Mouse (Mus musculus): ENCODE measurements around the gene Vmp1.

Vmp1 gene

DNA sequence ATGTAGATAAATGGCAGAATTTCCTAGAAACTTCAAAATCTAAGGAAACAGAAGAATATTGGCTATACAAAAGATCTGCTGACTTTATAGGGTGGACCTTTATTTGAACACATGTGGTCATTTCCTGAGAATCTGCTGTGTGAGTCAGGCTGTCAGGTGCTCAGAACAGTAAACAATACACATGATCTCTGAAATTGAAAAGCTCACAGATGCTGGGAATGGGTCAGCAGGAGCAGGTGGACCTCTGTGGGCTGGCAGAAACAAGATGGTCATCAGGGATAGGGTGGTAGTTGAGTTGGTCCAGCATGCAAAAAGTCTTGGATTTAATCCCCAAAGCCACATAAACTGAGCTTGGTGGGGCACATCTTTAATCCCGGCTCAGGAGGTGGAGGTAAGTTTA is 85.1 kb downstream of the Vmp1 start:
- DNase-seq: no peak

GRCm38 (mm10) chr11:86598154-86598553 is 85.5 kb downstream of the Vmp1 start:
- no peak for DNase-seq

DNA sequence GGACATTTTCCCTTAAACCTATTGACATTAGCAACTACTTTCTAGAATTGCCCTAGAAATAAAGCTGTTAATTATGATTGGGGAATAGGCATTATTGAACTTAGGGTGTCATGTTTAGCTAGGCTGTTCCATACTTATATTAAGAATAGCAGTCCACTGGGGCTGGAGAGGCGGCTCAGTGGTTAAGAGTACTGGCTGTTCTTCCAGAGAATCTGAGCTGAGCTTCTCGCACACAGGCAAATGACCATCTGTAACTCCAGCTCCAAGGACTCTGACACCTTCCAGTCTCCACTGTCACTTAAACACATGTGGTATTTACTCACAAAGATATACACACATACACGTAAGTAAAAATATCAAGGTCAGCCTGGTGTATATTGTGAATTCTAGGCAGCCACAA is 86.7 kb downstream of the Vmp1 start:
- no peak for DNase-seq

DNA sequence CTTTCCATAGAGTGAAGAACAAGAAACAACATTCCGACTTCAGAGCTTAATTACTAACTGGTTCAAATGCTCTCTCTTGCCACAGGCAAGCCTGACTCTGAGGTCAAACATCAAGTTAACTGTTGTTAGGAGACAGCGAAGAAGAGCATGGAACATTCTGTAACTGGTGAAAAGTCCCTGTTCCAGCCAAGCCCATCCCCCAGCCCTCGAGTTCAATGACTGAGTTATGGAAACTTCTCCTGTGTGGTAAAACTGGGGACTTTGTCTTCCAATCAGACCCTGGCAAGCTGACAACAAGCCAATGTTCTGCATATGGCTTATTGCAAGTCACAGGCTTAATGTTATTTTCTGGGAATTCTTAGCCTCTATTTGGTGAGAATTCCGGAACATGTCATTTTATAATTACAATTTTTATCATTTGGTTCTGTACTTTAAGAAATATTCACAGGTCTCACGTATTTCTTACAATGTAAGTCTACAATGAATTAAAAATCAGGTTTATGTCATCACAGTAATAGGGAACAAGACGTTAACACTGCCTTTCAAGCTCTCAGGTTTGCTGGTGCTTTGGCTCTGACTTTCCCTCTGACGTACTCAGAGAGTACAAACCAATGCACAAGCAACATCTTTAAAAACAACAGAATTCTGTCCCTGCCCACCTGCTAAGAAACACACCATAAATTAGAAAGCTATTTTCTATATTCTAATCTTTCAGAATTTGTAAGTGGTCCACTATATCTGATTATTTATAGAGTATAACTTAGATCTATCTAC is 87.3 kb downstream of the Vmp1 start:
- DNase-seq: no peak

DNA sequence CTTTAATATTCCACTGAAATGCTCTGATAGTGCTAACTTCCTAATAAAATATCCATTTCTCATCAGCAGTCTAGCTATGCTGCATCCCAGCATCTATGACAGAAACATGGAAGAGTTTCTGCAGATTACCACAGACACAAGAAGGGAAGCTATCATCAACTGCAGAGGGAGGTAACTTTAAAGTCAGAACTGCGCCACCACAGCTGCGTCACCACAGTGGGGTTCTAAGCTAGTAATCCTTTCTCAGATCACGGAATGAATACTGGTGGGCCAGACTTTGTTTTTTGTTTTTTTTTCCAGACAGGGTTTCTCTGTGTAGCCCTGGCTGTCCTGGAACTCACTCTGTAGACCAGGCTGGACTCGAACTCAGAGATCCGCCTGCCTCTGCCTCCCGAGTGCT is 88.3 kb downstream of the Vmp1 start:
- no peak for DNase-seq

DNA sequence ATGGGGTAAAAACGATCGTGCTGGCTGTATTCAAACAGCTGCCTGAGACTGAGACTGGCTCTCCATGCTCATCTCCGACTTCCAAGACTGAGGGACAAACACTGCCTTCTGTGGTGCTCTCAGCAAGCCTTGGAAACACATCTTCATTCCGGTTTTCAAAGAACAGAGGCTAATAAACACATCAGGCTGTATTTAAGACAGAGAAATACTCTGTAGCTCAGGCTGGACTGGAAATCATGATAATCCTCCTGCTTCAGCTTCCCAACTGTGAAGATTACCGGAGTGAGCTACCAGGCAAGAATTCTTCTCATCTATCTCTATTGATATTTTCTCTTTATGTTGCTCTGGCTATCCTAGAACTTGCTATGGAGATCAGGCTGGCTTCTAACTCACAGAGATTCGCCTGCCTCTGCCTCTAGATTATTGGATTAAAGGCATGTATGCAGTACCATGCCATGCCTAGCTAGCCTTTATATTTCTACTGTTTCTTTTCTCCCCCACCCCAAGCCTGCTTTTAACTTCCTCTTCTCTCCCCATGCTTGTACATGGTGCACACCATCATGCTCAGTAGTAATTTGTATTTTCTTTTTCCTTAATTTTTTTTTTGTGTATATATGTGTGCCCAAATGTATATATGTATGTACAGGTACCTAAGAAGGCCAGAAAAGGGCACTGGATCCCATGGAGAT is 89.3 kb downstream of the Vmp1 start:
- DNase-seq: no peak

GRCm38 (mm10) chr11:86593443-86593842 is 90.2 kb downstream of the Vmp1 start:
- DNase-seq: no peak

GRCm38 (mm10) chr11:86592993-86593392 is 90.6 kb downstream of the Vmp1 start:
- DNase-seq: no peak

DNA sequence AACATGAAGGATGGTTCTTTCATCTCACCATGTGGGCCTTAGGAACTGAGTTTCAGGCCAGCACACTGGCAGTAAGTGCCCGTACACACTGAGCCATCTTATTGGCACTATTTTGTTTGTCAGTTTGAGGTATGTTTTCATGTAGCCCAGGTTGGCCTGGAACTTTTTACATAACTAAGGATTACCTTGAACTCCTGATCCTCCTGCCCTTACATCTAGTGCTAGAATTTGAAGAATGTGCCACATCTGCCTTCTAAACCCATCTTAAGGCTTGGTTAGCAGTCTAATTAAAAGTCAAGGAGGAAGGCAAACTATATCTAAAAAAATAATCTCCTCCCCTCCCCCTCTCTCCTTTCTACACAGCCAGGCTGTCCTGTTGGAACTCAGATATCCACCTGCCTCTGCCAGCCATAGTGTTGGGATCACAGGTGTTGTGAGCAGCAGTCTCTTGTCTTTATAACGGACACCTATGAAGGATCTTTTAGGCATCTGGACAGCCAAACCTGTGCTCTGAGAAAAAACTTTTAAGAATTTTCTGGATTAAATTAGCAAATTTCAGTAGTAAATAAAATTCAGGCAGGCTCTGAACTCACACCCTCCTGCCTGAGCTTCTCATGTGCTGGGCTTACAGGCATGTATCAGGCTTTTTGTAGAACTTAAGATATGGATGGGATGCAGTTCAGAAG is 91.6 kb downstream of the Vmp1 start:
- DNase-seq: no peak

GRCm38 (mm10) chr11:86591301-86591845 is 92.3 kb downstream of the Vmp1 start:
- no peak for DNase-seq

- no peak for DNase-seq
Measured at GRCm38 (mm10) chr11:86590579-86590978, 93.1 kb downstream of the Vmp1 start.

GRCm38 (mm10) chr11:86590066-86590465 is 93.6 kb downstream of the Vmp1 start:
- no peak for DNase-seq

DNA sequence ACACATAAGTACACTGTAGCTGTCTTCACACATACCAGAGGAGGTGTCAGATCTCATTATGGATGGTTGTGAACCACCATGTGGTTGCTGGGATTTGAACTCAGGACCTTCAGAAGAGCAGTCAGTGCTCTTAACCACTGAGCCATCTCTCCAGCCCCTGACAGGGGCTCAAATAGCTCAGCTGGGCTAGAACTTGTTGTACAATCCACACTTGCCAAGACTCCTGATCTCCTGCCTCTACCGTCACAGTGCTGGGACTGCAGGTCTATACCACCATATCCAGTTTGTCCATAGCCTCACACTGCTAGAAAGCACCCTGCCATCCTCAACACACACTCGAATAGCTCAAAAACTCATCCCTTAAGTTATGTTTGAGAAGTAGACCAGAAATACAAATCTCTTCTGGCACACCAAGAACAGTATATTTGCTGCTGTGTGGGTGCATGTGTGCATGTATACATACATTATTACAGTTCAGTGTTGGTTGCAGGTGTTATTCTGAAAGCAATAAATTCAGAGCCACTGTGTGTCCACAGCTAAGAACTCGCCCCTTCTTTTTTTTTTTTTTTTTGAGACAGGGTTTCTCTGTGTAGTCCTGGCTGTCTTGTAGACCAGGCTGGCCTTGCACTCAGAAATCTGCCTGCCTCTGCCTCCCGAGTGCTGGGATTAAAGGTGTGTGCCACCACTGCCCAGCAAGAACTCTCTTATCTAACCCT is 94.9 kb downstream of the Vmp1 start:
- no peak for DNase-seq

DNA sequence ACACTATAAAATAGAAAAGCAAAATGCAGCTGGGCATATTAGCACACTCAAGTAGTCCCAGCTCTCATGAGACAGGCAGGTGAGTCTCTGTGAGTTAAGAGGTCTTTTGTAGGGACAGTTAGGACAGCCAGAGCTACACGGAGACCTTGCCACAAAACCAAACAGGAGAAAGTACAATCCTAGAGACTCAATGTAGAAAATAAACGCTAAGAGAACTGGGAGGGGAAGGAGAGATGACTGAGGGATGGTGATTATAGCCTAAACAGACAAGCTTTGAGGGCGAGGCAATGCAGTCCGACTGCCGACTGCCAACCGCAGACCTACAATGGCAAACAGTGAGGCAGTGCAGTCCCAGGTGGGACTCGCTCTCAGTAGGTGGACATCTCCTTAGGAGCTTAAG is 95.8 kb downstream of the Vmp1 start:
- DNase-seq: no peak

DNA sequence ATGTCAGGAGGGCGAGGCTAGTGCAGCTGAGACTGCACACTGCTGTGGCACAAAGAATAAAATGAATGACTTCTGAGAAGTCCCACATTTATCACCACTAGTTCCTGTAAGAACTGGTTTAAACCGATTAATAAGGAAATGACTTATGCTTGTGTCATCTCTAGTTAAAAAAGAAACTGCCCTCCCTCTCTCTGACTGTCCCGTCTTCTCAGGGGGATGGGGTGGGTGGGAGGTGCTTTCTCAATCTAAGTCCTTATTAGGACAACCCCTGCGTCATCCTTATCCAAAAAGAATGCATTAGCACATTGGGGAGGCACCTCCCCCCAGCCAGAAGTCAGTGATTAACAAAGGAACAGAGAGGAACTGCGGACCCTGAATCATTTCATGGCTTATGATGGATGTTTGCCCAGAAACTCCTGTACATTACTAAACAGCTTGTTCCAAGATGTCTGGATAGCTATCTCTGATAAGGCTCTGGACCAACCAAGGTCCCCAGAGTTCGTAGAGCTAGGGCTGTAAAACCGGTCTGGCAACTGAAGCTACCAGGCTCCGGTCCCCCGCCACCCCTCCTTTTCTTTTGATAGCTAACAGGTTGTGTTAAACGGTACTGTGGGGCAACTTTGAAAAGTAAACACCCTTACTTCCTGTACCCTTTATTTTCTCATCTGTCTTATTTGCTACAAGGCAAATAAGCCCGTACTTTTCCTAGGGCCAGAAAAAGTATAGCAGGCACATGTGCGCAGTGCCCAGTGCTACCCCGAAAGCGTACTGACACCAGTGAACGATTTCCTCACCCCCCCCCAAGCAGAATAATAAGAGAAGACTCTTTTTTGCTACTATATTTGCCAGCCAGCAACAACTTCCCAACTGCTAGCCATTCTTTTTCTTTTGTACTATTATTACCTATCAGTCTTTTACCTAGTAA is 96.5 kb downstream of the Vmp1 start:
- peak; percentile 57 for DNase-seq

- peak; percentile 68 for DNase-seq
Measured at GRCm38 (mm10) chr11:86586177-86586867, 97.3 kb downstream of the Vmp1 start.

DNA sequence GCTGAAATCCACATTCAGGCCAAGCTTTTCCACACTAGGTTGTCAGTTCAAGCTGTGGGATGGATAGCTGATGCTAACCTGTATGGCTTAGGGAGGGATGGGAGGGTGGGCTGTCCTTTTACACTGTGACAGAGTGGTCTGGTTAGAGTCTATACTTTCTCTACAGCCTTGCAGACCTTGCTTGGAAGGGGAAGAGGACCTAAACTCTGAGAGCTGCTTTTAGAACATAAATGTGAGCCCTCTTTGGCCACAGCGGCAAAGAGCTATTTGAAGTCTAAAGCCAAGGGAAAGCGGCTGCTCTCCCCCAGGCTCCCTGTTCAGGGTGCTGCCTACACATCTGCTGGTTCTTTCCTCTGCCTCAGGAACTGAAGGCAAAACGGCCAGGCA is 98.0 kb downstream of the Vmp1 start:
- DNase-seq: peak; percentile 41

DNA sequence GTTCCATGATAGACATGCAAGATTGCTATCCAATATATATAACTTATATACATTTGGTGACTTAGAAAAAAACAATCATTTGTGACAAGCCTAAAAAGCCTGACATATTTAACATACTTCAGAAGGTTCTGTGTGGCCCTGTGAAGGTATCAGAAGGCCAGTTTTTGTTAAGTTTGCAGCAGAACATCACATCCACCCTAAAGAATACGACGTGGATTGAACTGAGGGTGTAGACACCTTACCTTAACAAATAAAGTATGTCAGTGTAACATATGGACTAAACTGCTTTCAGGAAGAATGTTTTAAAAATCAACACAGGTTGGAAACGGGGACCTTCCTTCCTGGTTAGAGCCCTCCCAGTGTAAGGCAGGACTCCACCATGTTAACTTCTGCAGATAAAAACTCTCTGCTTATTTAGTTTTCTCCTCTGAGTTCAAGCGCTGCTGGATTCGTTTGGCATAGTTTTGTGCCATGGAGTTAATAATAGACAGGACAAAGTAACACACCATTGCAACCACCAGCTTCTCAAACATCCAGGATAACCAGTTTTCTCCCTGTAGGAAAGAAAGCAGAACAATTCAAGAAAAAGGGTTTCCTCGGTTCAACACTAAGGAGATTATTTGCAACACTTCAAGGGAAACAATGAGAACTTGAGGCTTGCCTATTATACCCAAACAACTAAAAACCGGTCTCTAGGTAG is 98.6 kb downstream of the Vmp1 start:
- DNase-seq: no peak

- DNase-seq: no peak
Measured at GRCm38 (mm10) chr11:86583990-86584897, 99.4 kb downstream of the Vmp1 start.

Measured in thymus, postnatal 25 days (tissue).